Mouse (Mus musculus): Measurements from ENCODE around the gene Abca4. TPM values are rescaled to one million over a fixed set of nuclear protein-coding genes. Genes with fewer than 3 reads are reported as not detected.

Abca4 gene
- polyA plus RNA-seq, 1 experiment from 2014 or later = 0.66 TPM

DNA sequence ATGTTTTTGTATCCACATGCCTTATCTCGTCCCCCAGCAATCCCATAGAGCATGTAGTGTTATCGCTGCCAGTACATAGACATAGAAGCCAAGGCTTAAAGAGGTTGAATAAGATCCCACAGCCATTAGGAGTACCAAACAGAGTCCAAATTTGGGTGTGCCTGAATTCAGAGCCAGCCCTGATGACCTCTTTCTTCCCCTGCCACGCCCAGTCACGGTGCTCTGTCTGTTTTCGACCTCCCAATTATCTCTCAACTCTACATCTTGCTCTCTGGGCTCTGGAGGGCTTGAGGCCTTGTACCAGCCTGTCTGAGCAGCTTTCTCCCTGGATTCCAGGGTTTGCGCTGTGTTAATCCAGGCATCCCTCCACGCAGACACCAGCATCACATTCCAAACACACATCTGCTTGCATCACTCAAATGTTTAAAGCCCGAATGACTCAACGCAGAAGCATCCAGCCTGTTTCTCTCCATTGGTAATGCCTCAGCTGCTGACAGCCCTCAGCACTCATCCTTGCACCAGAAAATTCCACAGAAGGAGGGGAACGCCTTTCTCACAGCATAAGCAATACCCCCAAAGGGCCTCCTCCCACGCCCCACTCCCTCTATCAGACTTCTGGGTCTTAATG lies 43.9 kb downstream of the Abca4 start:
- Histone ChIP-seq H3K36me3 (ENCODE audit: control insufficient read depth, insufficient read depth, low read length) (no peaks in the 10 kb centered on the region), H3K27me3 (ENCODE audit: control insufficient read depth, insufficient read depth, low read length) (no peaks in the 10 kb centered on the region), H3K4me3 (ENCODE audit: low read depth, low read length) (no peak overlapping the region), H3K4me2 (ENCODE audit: low read depth, low read length) (no peak overlapping the region), H3K4me1 (ENCODE audit: control insufficient read depth, insufficient read depth, low read length) (peaks cover 5% of the 10 kb centered on the region; the same call in 1 of the 2 replicates), H3K9me3 (ENCODE audit: control insufficient read depth, low read length) (no peaks in the 10 kb centered on the region), H3K9ac (replicated peaks; ENCODE audit: low read depth, low read length) (no peak overlapping the region), H3K27ac (ENCODE audit: low read depth, low read length) (no peak overlapping the region)
- 86% methylated on average over 11 of the region's 11 CpGs for WGBS
- no peak for ATAC-seq (ENCODE audit: low read depth)

DNA sequence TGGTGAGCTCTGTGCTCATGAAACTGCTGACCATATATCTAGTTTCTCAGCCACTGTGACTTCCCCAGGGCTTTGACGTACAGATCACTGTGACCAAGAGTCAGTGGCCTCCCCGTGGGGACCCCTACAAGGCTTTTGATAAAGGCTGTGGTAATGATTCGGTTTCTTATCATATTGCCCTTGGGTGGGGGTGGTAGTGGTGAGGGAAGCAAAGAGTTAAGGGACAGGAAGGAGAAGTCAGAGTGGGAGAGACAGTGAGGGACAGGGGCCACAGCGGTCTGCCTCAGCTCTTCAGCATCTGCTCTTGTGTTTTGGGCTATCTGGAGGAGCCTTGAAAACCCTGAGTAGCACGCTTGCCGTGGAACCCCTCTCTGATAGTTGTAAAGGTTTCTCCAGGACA lies 46.1 kb downstream of the Abca4 start:
- H3K4me2 ChIP-seq (ENCODE audit: low read depth, low read length) = no peak overlapping the region
- H3K9me3 ChIP-seq (ENCODE audit: control insufficient read depth, low read length) = no peaks in the 10 kb centered on the region
- H3K27ac ChIP-seq (ENCODE audit: low read depth, low read length) = no peak overlapping the region
- WGBS = 79% methylated on average over 6 of the region's 6 CpGs
- no peak for ATAC-seq (ENCODE audit: low read depth)
- H3K4me1 ChIP-seq (ENCODE audit: control insufficient read depth, insufficient read depth, low read length) = peaks cover 2% of the 10 kb centered on the region; the same call in 1 of the 2 replicates
- no peaks in the 10 kb centered on the region for H3K27me3 ChIP-seq (ENCODE audit: control insufficient read depth, insufficient read depth, low read length)
- H3K4me3 ChIP-seq (ENCODE audit: low read depth, low read length) = no peak overlapping the region
- H3K9ac ChIP-seq (replicated peaks; ENCODE audit: low read depth, low read length) = no peak overlapping the region
- no peaks in the 10 kb centered on the region for H3K36me3 ChIP-seq (ENCODE audit: control insufficient read depth, insufficient read depth, low read length)

DNA sequence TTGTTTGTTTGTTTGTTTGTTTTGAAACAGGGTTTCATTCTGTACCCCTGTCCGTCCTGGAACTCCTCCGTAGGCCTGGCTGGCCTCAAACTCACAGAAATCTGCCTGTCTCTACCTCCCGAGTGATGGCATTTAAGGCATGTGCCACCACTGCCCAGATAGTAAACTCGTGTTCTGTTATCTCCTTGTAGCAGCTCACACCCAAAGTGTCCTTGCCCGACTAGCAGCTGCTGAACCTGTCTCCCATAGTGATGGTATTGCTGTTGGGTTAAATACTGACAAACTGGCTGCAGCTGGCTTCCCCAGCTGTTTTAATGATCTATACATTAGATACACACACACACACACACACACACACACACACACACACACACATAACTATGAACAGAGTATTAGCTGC lies 55.5 kb downstream of the Abca4 start:
- H3K9ac ChIP-seq (replicated peaks; ENCODE audit: low read depth, low read length) = no peak overlapping the region
- H3K4me3 ChIP-seq (ENCODE audit: low read depth, low read length) = no peak overlapping the region
- no peak overlapping the region for H3K27ac ChIP-seq (ENCODE audit: low read depth, low read length)
- ATAC-seq (ENCODE audit: low read depth) = no peak
- H3K9me3 ChIP-seq (ENCODE audit: control insufficient read depth, low read length) = no peaks in the 10 kb centered on the region
- H3K4me2 ChIP-seq (ENCODE audit: low read depth, low read length) = no peak overlapping the region
- no peaks in the 10 kb centered on the region for H3K36me3 ChIP-seq (ENCODE audit: control insufficient read depth, insufficient read depth, low read length)
- 80% methylated on average over 5 of the region's 5 CpGs for WGBS
- H3K4me1 ChIP-seq (ENCODE audit: control insufficient read depth, insufficient read depth, low read length) = no peaks in the 10 kb centered on the region
- no peaks in the 10 kb centered on the region for H3K27me3 ChIP-seq (ENCODE audit: control insufficient read depth, insufficient read depth, low read length)

DNA sequence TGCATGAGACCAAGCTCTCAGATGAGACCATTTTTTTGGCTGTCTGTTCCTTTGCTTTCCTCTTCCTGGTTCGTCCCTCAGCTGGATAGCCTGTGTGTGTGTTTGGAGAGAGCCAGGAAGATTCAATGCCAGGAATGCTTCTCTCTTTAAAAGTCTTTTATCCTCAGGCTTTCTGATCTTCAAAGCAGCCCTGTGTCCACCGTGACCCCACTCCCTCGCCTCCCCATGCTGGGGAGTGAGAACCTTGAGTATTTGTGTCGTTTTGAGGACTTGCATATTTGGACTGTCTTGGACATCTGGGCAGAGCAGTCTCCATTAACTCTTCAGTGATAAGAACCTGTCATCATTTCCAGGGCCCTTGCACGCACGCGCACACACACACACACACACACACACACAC lies 57.8 kb downstream of the Abca4 start:
- WGBS = 70% methylated on average over 7 of the region's 7 CpGs
- Histone ChIP-seq H3K4me1 (ENCODE audit: control insufficient read depth, insufficient read depth, low read length) (no peaks in the 10 kb centered on the region), H3K4me2 (ENCODE audit: low read depth, low read length) (no peak overlapping the region), H3K27me3 (ENCODE audit: control insufficient read depth, insufficient read depth, low read length) (no peaks in the 10 kb centered on the region), H3K9ac (replicated peaks; ENCODE audit: low read depth, low read length) (no peak overlapping the region), H3K4me3 (ENCODE audit: low read depth, low read length) (no peak overlapping the region), H3K27ac (ENCODE audit: low read depth, low read length) (no peak overlapping the region), H3K9me3 (ENCODE audit: control insufficient read depth, low read length) (no peaks in the 10 kb centered on the region), H3K36me3 (ENCODE audit: control insufficient read depth, insufficient read depth, low read length) (no peaks in the 10 kb centered on the region)
- ATAC-seq (ENCODE audit: low read depth) = no peak

DNA sequence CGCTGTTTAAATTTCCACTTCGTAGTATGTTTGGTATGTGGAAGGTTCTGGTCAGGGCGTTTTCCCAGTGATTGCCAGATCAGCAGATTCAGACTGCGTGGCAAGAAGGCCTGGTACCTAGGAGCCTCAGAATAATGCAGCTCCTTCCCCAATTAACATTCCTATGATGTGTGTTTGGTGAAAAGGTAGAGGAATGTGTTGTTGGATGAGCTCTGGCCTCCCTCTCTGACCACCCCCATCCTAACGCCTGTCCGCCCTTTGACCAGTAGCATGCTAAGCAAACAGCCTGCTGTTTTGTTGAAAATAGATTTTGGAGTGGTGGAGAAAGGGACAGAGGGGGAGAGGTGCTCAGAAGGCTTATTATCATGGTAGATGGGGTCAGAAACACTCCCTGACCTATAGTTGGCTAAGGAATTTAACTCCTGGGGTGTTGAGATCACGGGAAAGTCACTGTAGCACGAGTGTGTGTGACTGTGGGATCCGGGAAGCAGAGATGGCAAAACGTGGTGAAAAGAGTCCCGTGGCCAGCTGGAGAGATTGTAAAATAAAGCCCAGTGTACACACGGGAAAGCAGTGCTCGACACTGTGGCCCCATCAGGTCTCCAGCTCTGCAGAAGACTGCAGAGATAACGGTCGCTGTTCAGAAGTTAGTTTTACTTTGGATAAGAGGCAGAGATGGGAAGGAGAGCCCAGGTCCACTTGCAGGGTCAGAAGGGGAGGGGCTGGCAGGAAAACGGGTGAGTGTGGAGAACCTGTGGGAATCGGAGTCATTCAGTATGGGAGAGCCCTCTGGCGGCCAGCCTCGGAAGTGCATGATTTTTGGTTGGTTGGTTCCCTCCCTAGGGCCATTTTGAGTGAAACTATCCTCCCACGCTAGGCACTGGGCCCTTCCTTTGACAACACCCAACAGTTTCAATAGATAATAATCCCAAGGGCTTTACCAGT lies 59.9 kb downstream of the Abca4 start:
- H3K4me1 ChIP-seq (ENCODE audit: control insufficient read depth, insufficient read depth, low read length) = no peaks in the 10 kb centered on the region
- 0 out of 2 replicates have a peak overlapping the region, but pooled peaks have one; percentile 19 for H3K4me2 ChIP-seq (ENCODE audit: low read depth, low read length)
- H3K36me3 ChIP-seq (ENCODE audit: control insufficient read depth, insufficient read depth, low read length) = no peaks in the 10 kb centered on the region
- H3K27ac ChIP-seq (ENCODE audit: low read depth, low read length) = no peak overlapping the region
- no peaks in the 10 kb centered on the region for H3K27me3 ChIP-seq (ENCODE audit: control insufficient read depth, insufficient read depth, low read length)
- ATAC-seq (ENCODE audit: low read depth) = peak; percentile 56
- no peak overlapping the region for H3K9ac ChIP-seq (replicated peaks; ENCODE audit: low read depth, low read length)
- WGBS = 32% methylated on average over 20 of the region's 20 CpGs
- no peaks in the 10 kb centered on the region for H3K9me3 ChIP-seq (ENCODE audit: control insufficient read depth, low read length)
- H3K4me3 ChIP-seq (ENCODE audit: low read depth, low read length) = no peak overlapping the region

DNA sequence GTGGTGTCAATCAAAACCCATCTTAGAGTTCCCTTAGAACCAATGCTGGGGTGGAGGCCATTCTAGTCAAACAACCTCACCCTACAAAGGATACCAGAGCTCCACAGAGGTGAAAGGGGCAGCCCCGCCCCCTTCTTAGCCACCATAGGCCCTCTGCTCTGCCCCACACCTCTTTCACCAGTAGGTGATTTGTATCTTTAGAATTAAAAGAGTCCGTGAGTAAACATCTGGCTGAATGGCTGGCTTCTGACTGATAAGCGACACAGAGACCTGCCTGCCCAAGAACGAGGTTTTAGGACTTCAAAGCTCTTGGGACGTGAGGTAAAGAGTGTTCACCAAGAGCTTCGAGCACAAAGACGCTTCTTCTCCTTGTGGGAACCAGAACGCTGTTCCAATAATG lies 62.7 kb downstream of the Abca4 start:
- Histone ChIP-seq H3K4me1 (ENCODE audit: control insufficient read depth, insufficient read depth, low read length) (no peaks in the 10 kb centered on the region), H3K9me3 (ENCODE audit: control insufficient read depth, low read length) (no peaks in the 10 kb centered on the region), H3K27ac (ENCODE audit: low read depth, low read length) (no peak overlapping the region), H3K4me2 (ENCODE audit: low read depth, low read length) (no peak overlapping the region), H3K9ac (replicated peaks; ENCODE audit: low read depth, low read length) (no peak overlapping the region), H3K4me3 (ENCODE audit: low read depth, low read length) (no peak overlapping the region), H3K36me3 (ENCODE audit: control insufficient read depth, insufficient read depth, low read length) (no peaks in the 10 kb centered on the region), H3K27me3 (ENCODE audit: control insufficient read depth, insufficient read depth, low read length) (no peaks in the 10 kb centered on the region)
- no peak for ATAC-seq (ENCODE audit: low read depth)
- 79% methylated on average over 8 of the region's 8 CpGs for WGBS

DNA sequence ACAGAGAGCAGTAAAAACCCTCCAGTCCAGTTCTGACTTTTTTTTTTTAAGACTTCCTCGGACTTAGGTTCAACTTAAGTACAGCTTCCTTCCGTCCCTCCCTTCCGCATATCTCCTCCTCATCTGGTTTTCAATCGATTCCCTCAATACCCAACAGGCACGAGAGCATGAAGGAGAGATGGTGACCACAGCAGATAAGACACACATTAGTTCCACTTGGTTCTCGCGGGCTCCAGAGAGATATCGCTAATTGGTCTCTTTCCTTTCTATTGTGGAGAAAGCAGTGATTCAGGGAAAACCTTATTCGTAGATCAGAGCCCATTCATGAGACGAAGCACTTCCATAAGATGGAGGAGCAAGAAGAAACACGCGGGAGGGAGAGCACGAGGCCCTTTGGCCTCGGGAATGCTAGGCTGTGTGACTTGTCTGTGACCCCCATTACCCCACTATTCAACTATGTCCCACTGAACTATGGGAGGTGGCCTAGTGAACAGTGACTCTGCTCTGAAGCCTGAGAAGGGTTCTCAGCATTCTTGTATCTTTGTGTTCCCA lies 63.5 kb downstream of the Abca4 start:
- Histone ChIP-seq H3K27me3 (ENCODE audit: control insufficient read depth, insufficient read depth, low read length) (no peaks in the 10 kb centered on the region), H3K27ac (ENCODE audit: low read depth, low read length) (no peak overlapping the region), H3K4me2 (ENCODE audit: low read depth, low read length) (no peak overlapping the region), H3K4me1 (ENCODE audit: control insufficient read depth, insufficient read depth, low read length) (no peaks in the 10 kb centered on the region), H3K4me3 (ENCODE audit: low read depth, low read length) (no peak overlapping the region), H3K9ac (replicated peaks; ENCODE audit: low read depth, low read length) (no peak overlapping the region), H3K36me3 (ENCODE audit: control insufficient read depth, insufficient read depth, low read length) (no peaks in the 10 kb centered on the region), H3K9me3 (ENCODE audit: control insufficient read depth, low read length) (no peaks in the 10 kb centered on the region)
- ATAC-seq (ENCODE audit: low read depth) = no peak
- WGBS = 80% methylated on average over 14 of the region's 14 CpGs

DNA sequence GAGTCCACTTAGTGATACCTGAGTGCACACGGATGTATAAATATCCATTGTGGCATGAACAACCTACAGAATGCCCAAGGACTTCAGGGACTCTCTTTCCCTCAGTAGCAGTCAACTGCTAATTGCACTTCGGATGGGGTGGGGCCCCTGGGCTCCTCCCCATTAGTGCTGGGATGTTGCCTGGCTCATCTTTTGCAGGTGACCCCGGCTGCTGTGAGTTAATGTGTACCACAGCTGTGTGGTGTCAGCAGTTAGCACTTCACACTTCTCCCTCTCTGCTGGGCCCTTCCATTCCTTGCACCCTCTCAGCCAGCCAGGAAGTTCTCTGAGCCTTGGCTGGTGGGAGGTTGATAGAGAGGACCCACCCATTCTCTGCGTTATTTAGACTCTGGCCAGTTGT lies 65.2 kb downstream of the Abca4 start:
- H3K9ac ChIP-seq (replicated peaks; ENCODE audit: low read depth, low read length) = no peak overlapping the region
- no peak overlapping the region for H3K4me3 ChIP-seq (ENCODE audit: low read depth, low read length)
- H3K27ac ChIP-seq (ENCODE audit: low read depth, low read length) = no peak overlapping the region
- H3K9me3 ChIP-seq (ENCODE audit: control insufficient read depth, low read length) = no peaks in the 10 kb centered on the region
- 72% methylated on average over 4 of the region's 4 CpGs for WGBS
- H3K4me1 ChIP-seq (ENCODE audit: control insufficient read depth, insufficient read depth, low read length) = no peaks in the 10 kb centered on the region
- no peak for ATAC-seq (ENCODE audit: low read depth)
- H3K4me2 ChIP-seq (ENCODE audit: low read depth, low read length) = no peak overlapping the region
- no peaks in the 10 kb centered on the region for H3K36me3 ChIP-seq (ENCODE audit: control insufficient read depth, insufficient read depth, low read length)
- H3K27me3 ChIP-seq (ENCODE audit: control insufficient read depth, insufficient read depth, low read length) = no peaks in the 10 kb centered on the region

All from neural tube, embryonic 14.5 days (tissue).